Mouse (Mus musculus) liver, postnatal 0 days (tissue): ENCODE results near the gene Rpl24. TPM values are rescaled to one million over a fixed set of nuclear protein-coding genes. Genes with fewer than 3 reads are reported as not detected.
"Not testable (repeated sequence)": the region's sequence is repeated elsewhere in the genome, so short reads cannot be mapped to it uniquely, and the experiment has no call there.

ENCODE experiments used
- ATAC-seq: fragments of 200-750 bp; cut with Nextera tagmentation; 2 replicates; pipeline ENCODE4 v1.8.0; 2017; ENCODE audit warnings: mild to moderate bottlenecking, moderate library complexity
- DNase-seq: peaks from one replicate; pipeline ENCODE4 v3.0.0-alpha.2; 2016
- H3K27ac ChIP-seq: fragments of 300-500 bp; sonication (generic); 2 replicates; pipeline ENCODE4 v1.5.1; 2014; ENCODE audit warnings: antibody characterized with exemption, moderate library complexity, mild to moderate bottlenecking, low read depth
- H3K27me3 ChIP-seq: fragments of 300-500 bp; sonication (generic); 2 replicates; pipeline ENCODE4 v1.6.1; 2014; ENCODE audit warnings: low read length, control low read depth, mixed read lengths; ENCODE audit not compliant: insufficient read depth
- H3K36me3 ChIP-seq: fragments of 300-500 bp; sonication (generic); replicated peaks from 2 replicates; pipeline ENCODE4 v1.6.1; 2014; ENCODE audit warnings: mild to moderate bottlenecking, control low read depth, low read length, moderate library complexity, mixed read lengths; ENCODE audit not compliant: insufficient read depth
- H3K4me1 ChIP-seq: fragments of 300-500 bp; sonication (generic); 2 replicates; pipeline ENCODE4 v1.6.1; 2014; ENCODE audit warnings: antibody characterized with exemption, mild to moderate bottlenecking, control low read depth; ENCODE audit not compliant: insufficient read depth
- H3K4me2 ChIP-seq: fragments of 300-500 bp; sonication (generic); 2 replicates; pipeline ENCODE4 v1.6.1; 2014; ENCODE audit warnings: low read depth, mild to moderate bottlenecking, low read length, moderate library complexity, mixed read lengths
- H3K4me3 ChIP-seq: fragments of 300-500 bp; sonication (generic); 2 replicates; pipeline ENCODE4 v1.5.1; 2014; ENCODE audit warnings: low read depth, low read length
- H3K9ac ChIP-seq: fragments of 300-500 bp; sonication (generic); replicated peaks from 2 replicates; pipeline ENCODE4 v1.6.1; 2014; ENCODE audit warnings: mild to moderate bottlenecking, moderate library complexity
- H3K9me3 ChIP-seq: fragments of 300-500 bp; sonication (generic); 2 replicates; pipeline ENCODE4 v1.6.1; 2016; ENCODE audit warnings: mild to moderate bottlenecking, control low read depth, low read length, mixed read lengths
- CTCF ChIP-seq: sonication (generic); IDR thresholded peaks from 2 replicates; pipeline ENCODE4 v1.5.1; 2016; ENCODE audit warnings: antibody characterized with exemption, low read depth
- EP300 ChIP-seq: IDR thresholded peaks from 2 replicates; pipeline ENCODE4 v1.6.1; 2016; ENCODE audit warnings: antibody characterized with exemption, low read depth, mild to moderate bottlenecking
- WGBS: fragments of 180-500 bp; shearing (Covaris S2); extraction: QIAGEN DNeasy Blood & Tissue Kit; methylation state at CpG from one replicate; pipeline ENCODE4 v1.1.7; 2014; ENCODE audit not compliant: insufficient replicate concordance; 5-methylcytosine and 5-hydroxymethylcytosine counted together
- polyA plus RNA-seq: library from polyadenylated mRNA; unstranded; fragments of >200 nt; fragmentation: Nextera tagmentation; extraction: Ambion mirVana; gene quantifications from 2 replicates; pipeline ENCODE4 v1.2.1, GENCODE M21; 2015

Gene Rpl24
- polyA plus RNA-seq, 1 experiment from 2014 or later, result 446 TPM

- Histone ChIP-seq H3K36me3 (no peaks in the 10 kb centered on the region), H3K27ac (no peak overlapping the region), H3K27me3 (no peaks in the 10 kb centered on the region), H3K4me3 (peak overlapping the region; percentile 45), H3K9ac (no peak overlapping the region), H3K4me1 (no peaks in the 10 kb centered on the region), H3K9me3 (no peaks in the 10 kb centered on the region), H3K4me2 (peak overlapping the region; percentile 50)
- peak; percentile 83 for DNase-seq
- WGBS, result 29% methylated on average over 19 of the region's 19 CpGs
- peak; percentile 77 for ATAC-seq
- TF ChIP-seq CTCF (peak; percentile 94), EP300 (no peak)
Measured at GRCm38 (mm10) chr16:55950946-55951678, 15.0 kb upstream of the Rpl24 start.

GRCm38 (mm10) chr16:55951679-55952327 lies 14.3 kb upstream of the Rpl24 start:
- H3K4me2 ChIP-seq, result peak overlapping the region; percentile 50; the same call in 1 of the 2 replicates
- H3K9ac ChIP-seq, result no peak overlapping the region
- no peaks in the 10 kb centered on the region for H3K27me3 ChIP-seq
- H3K4me1 ChIP-seq, result no peaks in the 10 kb centered on the region
- ATAC-seq (0 out of 2 replicates have a peak, but pooled peaks have one; percentile 12), DNase-seq (no peak)
- H3K36me3 ChIP-seq, result no peaks in the 10 kb centered on the region
- no peak for TF ChIP-seq EP300
- no peak for TF ChIP-seq CTCF
- H3K27ac ChIP-seq, result no peak overlapping the region
- WGBS, result 61% methylated on average over 7 of the region's 7 CpGs
- H3K9me3 ChIP-seq, result no peaks in the 10 kb centered on the region
- peak overlapping the region; percentile 45 for H3K4me3 ChIP-seq

- TF ChIP-seq CTCF (no peak), EP300 (no peak)
- no peak overlapping the region for H3K27ac ChIP-seq
- H3K27me3 ChIP-seq, result no peaks in the 10 kb centered on the region
- H3K9ac ChIP-seq, result no peak overlapping the region
- H3K4me3 ChIP-seq, result no peak overlapping the region
- H3K4me1 ChIP-seq, result no peaks in the 10 kb centered on the region
- no peak overlapping the region for H3K4me2 ChIP-seq
- ATAC-seq (no peak), DNase-seq (no peak)
- H3K9me3 ChIP-seq, result no peaks in the 10 kb centered on the region
- no peaks in the 10 kb centered on the region for H3K36me3 ChIP-seq
Measured at GRCm38 (mm10) chr16:55952771-55953170, 13.3 kb upstream of the Rpl24 start.

GRCm38 (mm10) chr16:55954196-55954595 lies 11.9 kb upstream of the Rpl24 start:
- not testable (repeated sequence) for H3K4me1 ChIP-seq, H3K36me3 ChIP-seq, DNase-seq, H3K27me3 ChIP-seq, H3K9me3 ChIP-seq, H3K9ac ChIP-seq, ATAC-seq, H3K4me2 ChIP-seq, H3K27ac ChIP-seq, H3K4me3 ChIP-seq
- 82% methylated on average over 9 of the region's 9 CpGs for WGBS

DNA sequence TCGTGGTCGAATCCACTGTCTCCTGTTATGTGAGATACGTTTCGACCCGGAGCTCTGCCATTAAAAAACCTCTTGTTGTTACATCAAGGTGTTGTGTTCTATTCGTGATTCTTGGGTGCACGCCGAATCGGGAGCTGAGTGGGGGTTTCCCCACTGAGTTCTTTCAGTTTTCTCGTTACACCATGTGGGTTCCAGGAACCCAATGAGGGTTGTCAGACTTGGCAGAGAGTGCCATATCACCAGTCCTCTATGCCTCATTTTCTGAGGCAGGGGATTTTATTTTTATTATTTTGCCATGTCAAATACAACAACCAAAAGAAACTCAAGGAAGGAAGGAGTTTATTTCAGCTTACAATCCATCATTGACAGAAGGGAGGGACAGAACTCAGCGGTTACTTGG lies 3.0 kb upstream of the Rpl24 start:
- WGBS, result 89% methylated on average over 6 of the region's 11 CpGs
- not testable (repeated sequence) for H3K36me3 ChIP-seq

DNA sequence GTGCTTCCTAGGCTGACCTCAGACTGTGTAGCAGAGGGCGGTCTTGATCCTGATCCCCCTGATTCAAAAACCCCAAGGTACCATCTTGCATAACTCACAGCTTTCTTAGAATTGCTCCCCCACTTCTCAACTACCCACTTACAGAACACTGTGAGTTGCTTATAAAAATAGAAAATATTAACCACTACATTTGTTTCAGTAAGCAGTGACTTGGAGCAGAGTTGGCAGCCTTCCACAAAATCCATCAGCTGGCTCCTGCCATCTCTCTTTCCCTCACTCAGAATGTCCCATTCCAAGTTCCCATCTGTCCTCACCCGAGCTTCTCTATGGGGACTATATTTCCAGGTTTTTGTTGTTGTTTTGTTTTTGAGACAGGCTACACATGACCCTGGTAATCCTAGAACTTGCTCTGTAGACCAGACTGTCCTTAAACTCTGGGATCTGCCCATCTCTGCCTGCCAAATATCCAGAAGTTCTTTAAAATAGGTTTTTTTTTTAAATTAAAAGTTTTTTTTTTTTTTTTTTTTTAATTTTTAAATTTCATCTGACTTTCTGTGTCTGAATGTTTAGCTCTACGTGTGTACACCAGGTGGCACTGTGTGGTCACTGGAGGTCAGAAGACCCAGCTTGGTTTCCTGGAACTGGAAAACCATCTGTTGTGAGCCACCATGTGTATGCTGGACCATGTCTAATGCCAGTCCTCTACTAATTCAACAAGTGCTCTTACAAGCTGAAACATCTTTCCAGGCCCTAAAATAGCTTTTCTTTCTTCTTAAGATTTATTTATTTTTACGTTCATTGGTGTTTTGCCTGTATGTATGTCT lies 1.7 kb upstream of the Rpl24 start:
- Histone ChIP-seq H3K4me2 (no peak overlapping the region), H3K36me3 (peaks cover 8% of the 10 kb centered on the region), H3K9ac (no peak overlapping the region), H3K27me3 (no peaks in the 10 kb centered on the region), H3K27ac (no peak overlapping the region), H3K9me3 (no peaks in the 10 kb centered on the region), H3K4me3 (no peak overlapping the region), H3K4me1 (peaks cover 4% of the 10 kb centered on the region)
- DNase-seq, result peak; percentile 47
- WGBS, result 56% methylated on average over 4 of the region's 4 CpGs
- TF ChIP-seq EP300 (no peak), CTCF (peak; percentile 67)
- no peak for ATAC-seq

More for the DNA sequence above, 3.0 kb upstream of the Rpl24 start:
- H3K4me1 ChIP-seq, H3K9me3 ChIP-seq, H3K27me3 ChIP-seq, H3K4me2 ChIP-seq, ATAC-seq, H3K27ac ChIP-seq, H3K9ac ChIP-seq, DNase-seq, H3K4me3 ChIP-seq: not testable (repeated sequence)
